Mouse (Mus musculus) frontal cortex, adult (tissue): ENCODE results near the gene Nup85.
"Not testable (repeated sequence)": the region's sequence is repeated elsewhere in the genome, so short reads cannot be mapped to it uniquely, and the experiment has no call there.

Experiments used
- ATAC-seq: cut with Nextera tagmentation; 2 replicates; pipeline ENCODE4 v1.9.2; 2017; ENCODE audit warnings: mild to moderate bottlenecking, moderate library complexity, mixed read lengths; ENCODE audit not compliant: low TSS enrichment

Gene Nup85

GRCm38 (mm10) chr11:115564064-115564809 is at the start of gene Nup85:
Gene Nup85, plus strand, starts transcription at chr11:115564434.
- ATAC-seq: peak; percentile 96

GRCm38 (mm10) chr11:115515021-115515420 is 49.2 kb upstream of the Nup85 start:
- ATAC-seq: no peak

GRCm38 (mm10) chr11:115516942-115517341 is 47.3 kb upstream of the Nup85 start:
- ATAC-seq: no peak

- ATAC-seq: peak; percentile 22; the same call in 1 of the 2 replicates
Measured at GRCm38 (mm10) chr11:115518693-115519092, 45.5 kb upstream of the Nup85 start.

GRCm38 (mm10) chr11:115519581-115519980 is 44.7 kb upstream of the Nup85 start:
- ATAC-seq: no peak

- 0 out of 2 replicates have a peak, but pooled peaks have one; percentile 7 for ATAC-seq
Measured at GRCm38 (mm10) chr11:115520218-115520617, 44.0 kb upstream of the Nup85 start.

- no peak for ATAC-seq
Measured at GRCm38 (mm10) chr11:115521080-115521479, 43.2 kb upstream of the Nup85 start.

GRCm38 (mm10) chr11:115522238-115522637 is 42.0 kb upstream of the Nup85 start:
- no peak for ATAC-seq

GRCm38 (mm10) chr11:115522703-115523102 is 41.5 kb upstream of the Nup85 start:
- no peak for ATAC-seq

- ATAC-seq: not testable (repeated sequence)
Measured at GRCm38 (mm10) chr11:115526446-115526845, 37.8 kb upstream of the Nup85 start.

GRCm38 (mm10) chr11:115534759-115535371 is 29.4 kb upstream of the Nup85 start:
- no peak for ATAC-seq

GRCm38 (mm10) chr11:115535401-115536037 is 28.7 kb upstream of the Nup85 start:
- peak; percentile 76 for ATAC-seq

- ATAC-seq: peak; percentile 64
Measured at GRCm38 (mm10) chr11:115536038-115536681, 28.1 kb upstream of the Nup85 start, which contains the start of gene Sumo2. Gene Sumo2, minus strand, starts transcription at chr11:115536276.

GRCm38 (mm10) chr11:115536856-115537568 is 27.2 kb upstream of the Nup85 start:
- ATAC-seq: peak; percentile 26; the same call in 1 of the 2 replicates

GRCm38 (mm10) chr11:115538045-115538444 is 26.2 kb upstream of the Nup85 start:
- ATAC-seq: no peak

GRCm38 (mm10) chr11:115543571-115543970 is 20.7 kb upstream of the Nup85 start:
- no peak for ATAC-seq

- no peak for ATAC-seq
Measured at GRCm38 (mm10) chr11:115552783-115553182, 11.5 kb upstream of the Nup85 start.

GRCm38 (mm10) chr11:115555717-115556116 is 8.5 kb upstream of the Nup85 start:
- ATAC-seq: no peak

GRCm38 (mm10) chr11:115563406-115563805 is 828 bp upstream of the Nup85 start:
- ATAC-seq: no peak

- no peak for ATAC-seq
Measured at GRCm38 (mm10) chr11:115564961-115565360, 727 bp downstream of the Nup85 start.

- no peak for ATAC-seq
Measured at GRCm38 (mm10) chr11:115579080-115579479, 14.8 kb downstream of the Nup85 start.
